Mouse (Mus musculus): ENCODE results near the gene Cdk6. TPM values are rescaled to one million over a fixed set of nuclear protein-coding genes. Genes with fewer than 3 reads are reported as not detected.
"Not testable (repeated sequence)": the region's sequence is repeated elsewhere in the genome, so short reads cannot be mapped to it uniquely, and the experiment has no call there.

Cdk6 gene
- total RNA-seq (2021): 1 to 10 TPM; 6.9 to 9.6 TPM
- long read RNA-seq, experiment 1, partial matches to known transcripts: 0 of 2 reads
- long read RNA-seq, experiment 1, other reads (novel, unspliced or antisense): 2 of 2 reads
- long read RNA-seq, experiment 2, partial matches to known transcripts: 0 of 1 reads
- long read RNA-seq, experiment 2, other reads (novel, unspliced or antisense): 1 of 1 reads

DNA sequence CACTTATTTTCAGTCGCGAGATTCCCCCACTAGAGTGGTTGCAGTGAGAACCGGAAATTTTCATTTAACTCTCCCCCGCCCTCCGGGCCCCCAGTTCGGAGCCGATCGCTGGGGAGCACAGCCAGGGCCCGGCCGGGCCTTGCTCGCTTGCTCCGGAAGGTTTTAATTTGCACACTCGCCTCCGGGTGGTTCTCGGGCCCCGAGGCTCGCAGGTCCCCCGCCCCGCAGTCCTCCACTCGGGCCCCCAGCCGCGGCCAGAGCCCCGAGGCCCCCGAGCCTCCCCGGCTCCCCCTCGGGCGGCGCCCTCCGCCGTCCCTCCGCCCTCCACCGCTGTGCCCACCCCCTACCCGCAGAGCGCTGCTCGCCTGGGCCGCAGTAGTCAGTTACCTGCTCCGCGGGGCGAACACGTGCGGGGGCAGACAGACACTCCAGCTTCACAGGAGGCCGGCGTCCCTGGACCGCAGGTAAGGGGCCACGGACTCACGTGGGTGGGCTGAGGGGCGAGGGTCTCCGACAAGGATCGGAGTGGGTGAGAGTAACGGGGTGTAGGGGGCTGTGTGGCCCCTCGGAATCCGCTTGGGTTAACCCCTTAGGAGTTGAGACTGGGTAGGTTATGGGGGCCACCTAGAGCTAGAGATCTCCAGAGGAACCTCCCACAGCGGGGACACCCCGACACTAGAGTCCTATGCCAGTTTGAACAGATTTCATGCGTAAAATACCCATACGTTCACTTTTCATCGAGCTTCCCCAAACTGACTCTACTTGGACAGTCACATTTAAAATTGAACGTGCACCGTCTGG, at the start of gene Cdk6:
Gene Cdk6 (plus strand): TSS at position 375 of the 801 bp plus-strand sequence.
- DNase-seq: peak; percentile 38

- DNase-seq: no peak
Measured at GRCm38 (mm10) chr5:3293666-3294065, 47.6 kb upstream of the Cdk6 start.

GRCm38 (mm10) chr5:3300801-3301457, 40.4 kb upstream of the Cdk6 start:
- DNase-seq: no peak

DNA sequence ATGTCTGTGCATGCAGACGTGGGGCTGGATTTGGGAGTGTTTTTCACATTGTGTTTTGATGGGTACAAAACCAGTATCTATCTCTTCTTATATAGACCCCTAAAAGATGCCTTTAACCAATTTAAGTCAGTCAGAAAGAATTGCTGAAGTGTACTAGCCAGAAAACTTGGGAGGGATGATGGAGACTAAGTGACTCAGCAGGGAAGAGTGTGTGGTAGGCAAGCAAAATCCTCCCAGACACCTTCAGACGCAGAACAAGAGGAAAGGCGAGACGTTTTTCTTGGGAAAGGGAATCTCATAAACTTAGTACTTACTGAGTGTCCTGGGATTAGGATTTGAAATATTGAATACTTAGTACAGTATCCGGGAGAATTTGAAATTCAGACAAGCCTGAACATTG, 39.8 kb upstream of the Cdk6 start:
- no peak for DNase-seq

- DNase-seq: no peak
Measured at GRCm38 (mm10) chr5:3303876-3304275, 37.4 kb upstream of the Cdk6 start.

DNA sequence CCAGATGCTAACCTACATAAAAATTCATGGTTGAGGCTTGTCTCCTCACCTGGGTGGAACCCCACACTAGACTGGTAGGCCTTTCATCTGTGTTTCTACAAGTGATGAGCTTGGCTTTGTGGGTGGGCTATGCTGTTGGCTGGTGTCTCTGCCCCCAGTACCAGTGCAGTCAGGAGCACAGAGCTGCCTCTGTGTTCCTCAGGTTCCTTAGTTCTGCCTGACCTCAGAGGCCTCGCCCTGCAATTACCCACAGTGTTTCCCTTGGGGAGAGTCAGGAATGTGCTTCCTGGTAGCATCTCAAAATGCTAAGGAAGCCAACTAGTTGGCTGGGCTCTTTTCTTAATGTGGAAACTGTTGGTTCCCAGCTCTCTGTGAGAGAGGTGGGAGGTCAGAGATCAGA, 35.1 kb upstream of the Cdk6 start:
- no peak for DNase-seq

DNA sequence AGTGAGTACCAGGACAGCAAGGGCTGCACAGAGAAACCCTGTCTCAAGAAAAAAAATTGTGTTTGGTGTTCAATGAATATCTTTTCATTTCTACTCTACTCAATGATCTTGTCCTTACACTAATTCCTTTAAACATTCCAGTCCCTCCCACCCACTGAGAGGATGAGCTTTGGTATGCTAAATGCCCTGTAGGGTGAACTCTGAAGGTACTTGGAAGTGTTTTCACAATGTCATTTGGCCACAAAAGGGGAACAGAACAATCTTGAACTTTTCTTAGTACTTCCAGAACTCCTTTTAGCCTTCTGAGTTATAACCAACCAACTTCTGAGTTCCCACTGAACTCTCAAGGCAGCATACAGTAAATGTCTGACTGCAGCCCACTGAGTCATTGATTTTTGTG, 32.2 kb upstream of the Cdk6 start:
- no peak for DNase-seq

- no peak for DNase-seq
Measured at GRCm38 (mm10) chr5:3309587-3309986, 31.7 kb upstream of the Cdk6 start.

DNA sequence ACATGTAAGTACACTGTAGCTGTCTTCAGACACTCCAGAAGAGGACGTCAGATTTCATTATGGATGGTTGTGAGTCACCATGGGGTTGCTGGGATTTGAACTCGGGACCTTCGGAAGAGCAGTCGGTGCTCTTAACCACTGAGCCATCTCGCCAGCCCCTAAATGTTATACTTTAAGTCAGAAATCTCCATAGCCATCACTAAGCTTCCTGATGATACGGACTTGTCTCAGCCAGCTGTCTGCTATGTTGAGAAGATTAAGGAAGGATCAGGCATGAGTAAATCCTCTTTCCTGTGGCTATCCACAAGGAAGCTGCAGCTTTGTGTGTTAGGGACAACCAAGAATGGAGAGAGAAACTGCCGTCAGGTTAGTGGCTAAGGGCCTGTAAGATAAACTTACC, 30.1 kb upstream of the Cdk6 start:
- not testable (repeated sequence) for DNase-seq

GRCm38 (mm10) chr5:3317724-3318123, 23.6 kb upstream of the Cdk6 start:
- not testable (repeated sequence) for DNase-seq

- no peak for DNase-seq
Measured at GRCm38 (mm10) chr5:3320225-3320624, 21.1 kb upstream of the Cdk6 start.

DNA sequence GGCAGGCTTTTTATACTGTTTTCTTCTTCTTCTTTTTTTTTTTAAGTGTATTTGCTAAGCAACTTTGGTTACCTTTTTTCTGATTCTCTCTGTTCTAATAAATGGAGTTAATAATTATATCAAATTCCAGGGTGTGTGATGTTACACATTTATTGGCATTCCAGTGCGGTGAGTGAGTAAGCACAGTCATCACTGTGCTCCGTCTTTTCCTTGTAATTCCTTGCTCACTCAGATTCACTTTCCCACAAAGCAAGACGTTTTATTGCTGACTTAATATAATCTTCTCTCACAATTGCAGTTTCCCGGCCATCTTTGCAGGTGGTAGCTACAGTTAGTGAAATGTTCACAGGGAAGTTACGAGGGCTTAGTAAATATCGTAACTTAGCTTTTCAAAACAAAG, 19.2 kb upstream of the Cdk6 start:
- DNase-seq: no peak

GRCm38 (mm10) chr5:3324116-3324515, 17.2 kb upstream of the Cdk6 start:
- no peak for DNase-seq

GRCm38 (mm10) chr5:3329361-3329760, 11.9 kb upstream of the Cdk6 start:
- DNase-seq: no peak

DNA sequence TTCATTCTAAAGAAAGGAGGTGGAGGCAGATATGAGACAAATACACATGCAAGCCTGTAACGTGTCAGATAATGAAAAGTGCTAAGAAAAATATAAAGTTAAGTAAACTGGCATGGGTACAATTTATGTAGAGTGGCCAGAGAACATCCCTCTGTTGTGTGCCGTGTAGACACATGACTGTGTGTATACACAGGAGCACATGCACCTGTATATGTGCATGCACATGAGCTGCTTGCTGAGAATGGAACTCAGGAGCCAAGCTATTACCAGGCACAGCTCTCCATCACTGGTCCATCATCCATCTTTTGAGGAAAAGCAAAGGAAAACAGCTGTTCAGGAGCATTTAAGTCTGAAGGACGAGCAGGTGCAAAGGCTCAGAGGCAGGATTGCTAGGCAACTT, 10.4 kb upstream of the Cdk6 start:
- no peak for DNase-seq

- DNase-seq: not testable (repeated sequence)
Measured at GRCm38 (mm10) chr5:3333019-3333418, 8.3 kb upstream of the Cdk6 start.

- DNase-seq: not testable (repeated sequence)
Measured at GRCm38 (mm10) chr5:3340340-3341058, 786 bp upstream of the Cdk6 start.

GRCm38 (mm10) chr5:3341931-3342770, 866 bp downstream of the Cdk6 start:
- DNase-seq: peak; percentile 40

GRCm38 (mm10) chr5:3342771-3343565, 1.7 kb downstream of the Cdk6 start:
- peak; percentile 37 for DNase-seq

- DNase-seq: peak; percentile 46
Measured at GRCm38 (mm10) chr5:3343566-3344080, 2.3 kb downstream of the Cdk6 start.

Data from gastrocnemius, postnatal 10 days (tissue).